Mouse (Mus musculus) forebrain, embryonic 14.5 days (tissue): ENCODE measurements at regions not wholly inside any gene's neighbourhood (a gene's known extent, or its start where the extent isn't known, plus 50 kb on each side); places are given as distances from the start of the nearest gene placed in this dataset.

Experiments used
- ATAC-seq: fragments of 200-750 bp; cut with Nextera tagmentation; 2 replicates; pipeline ENCODE4 v1.8.0; 2017; ENCODE audit warnings: mild to moderate bottlenecking, moderate library complexity
- DNase-seq: peaks from one replicate; pipeline ENCODE4 v3.0.0-alpha.2; 2015; ENCODE audit warnings: low spot score
- H3K27ac ChIP-seq: fragments of 300-500 bp; sonication (generic); 2 replicates; pipeline ENCODE4 v1.5.1; 2014; ENCODE audit warnings: low read depth, mild to moderate bottlenecking, control low read depth, low read length, moderate library complexity
- H3K27me3 ChIP-seq: fragments of 300-500 bp; sonication (generic); replicated peaks from 2 replicates; pipeline ENCODE4 v1.6.1; 2014; ENCODE audit warnings: low read length, control low read depth, mixed read lengths; ENCODE audit not compliant: control insufficient read depth, insufficient read depth
- H3K36me3 ChIP-seq: fragments of 300-500 bp; sonication (generic); 2 replicates; pipeline ENCODE4 v1.6.1; 2014; ENCODE audit warnings: low read length, control low read depth; ENCODE audit not compliant: control insufficient read depth, insufficient read depth
- H3K4me1 ChIP-seq: fragments of 300-500 bp; sonication (generic); 2 replicates; pipeline ENCODE4 v1.6.1; 2014; ENCODE audit warnings: antibody characterized with exemption, low read length, control low read depth; ENCODE audit not compliant: control insufficient read depth, insufficient read depth
- H3K4me2 ChIP-seq: fragments of 300-500 bp; sonication (generic); 2 replicates; pipeline ENCODE4 v1.6.1; 2014; ENCODE audit warnings: mild to moderate bottlenecking, control low read depth, low read length
- H3K4me3 ChIP-seq: fragments of 300-500 bp; sonication (generic); 2 replicates; pipeline ENCODE4 v1.5.1; 2014; ENCODE audit warnings: low read depth, low read length, control low read depth
- H3K9ac ChIP-seq: fragments of 300-500 bp; sonication (generic); 2 replicates; pipeline ENCODE4 v1.6.1; 2014; ENCODE audit warnings: mild to moderate bottlenecking, low read length, control low read depth, moderate library complexity
- H3K9me3 ChIP-seq: fragments of 300-500 bp; sonication (generic); replicated peaks from 2 replicates; pipeline ENCODE4 v1.6.1; 2016; ENCODE audit warnings: low read length, control low read depth, mixed read lengths; ENCODE audit not compliant: control insufficient read depth
- WGBS: fragments of 180-500 bp; shearing (Covaris S2); extraction: QIAGEN DNeasy Blood & Tissue Kit; methylation state at CpG from one replicate; pipeline ENCODE4 v1.1.7; 2014; 5-methylcytosine and 5-hydroxymethylcytosine counted together

GRCm38 (mm10) chr1:64423256-64423655, 109.2 kb upstream of the Creb1 start:
- no peak overlapping the region for H3K4me3 ChIP-seq
- H3K9ac ChIP-seq = no peak overlapping the region
- H3K4me2 ChIP-seq = no peak overlapping the region
- ATAC-seq (no peak), DNase-seq (no peak)
- no peaks in the 10 kb centered on the region for H3K4me1 ChIP-seq
- WGBS = 91% methylated on average over 1 of the region's 1 CpGs
- no peaks in the 10 kb centered on the region for H3K9me3 ChIP-seq
- H3K27ac ChIP-seq = no peak overlapping the region
- no peaks in the 10 kb centered on the region for H3K27me3 ChIP-seq
- H3K36me3 ChIP-seq = no peaks in the 10 kb centered on the region

GRCm38 (mm10) chr1:64418567-64418966, 113.9 kb upstream of the Creb1 start:
- Histone ChIP-seq H3K27me3 (no peaks in the 10 kb centered on the region), H3K4me2 (no peak overlapping the region), H3K36me3 (no peaks in the 10 kb centered on the region), H3K27ac (no peak overlapping the region), H3K4me1 (no peaks in the 10 kb centered on the region), H3K4me3 (no peak overlapping the region), H3K9ac (no peak overlapping the region), H3K9me3 (no peaks in the 10 kb centered on the region)
- ATAC-seq (no peak), DNase-seq (no peak)

GRCm38 (mm10) chr1:64415906-64416305, 116.5 kb upstream of the Creb1 start:
- no peak overlapping the region for H3K4me2 ChIP-seq
- no peaks in the 10 kb centered on the region for H3K36me3 ChIP-seq
- WGBS = 84% methylated on average over 7 of the region's 7 CpGs
- no peak for DNase-seq
- no peak overlapping the region for H3K4me3 ChIP-seq
- H3K27me3 ChIP-seq = no peaks in the 10 kb centered on the region
- H3K9ac ChIP-seq = no peak overlapping the region
- no peak overlapping the region for H3K27ac ChIP-seq
- H3K9me3 ChIP-seq = no peaks in the 10 kb centered on the region
- H3K4me1 ChIP-seq = peaks cover 4% of the 10 kb centered on the region; the same call in 1 of the 2 replicates
- ATAC-seq = no peak

DNA sequence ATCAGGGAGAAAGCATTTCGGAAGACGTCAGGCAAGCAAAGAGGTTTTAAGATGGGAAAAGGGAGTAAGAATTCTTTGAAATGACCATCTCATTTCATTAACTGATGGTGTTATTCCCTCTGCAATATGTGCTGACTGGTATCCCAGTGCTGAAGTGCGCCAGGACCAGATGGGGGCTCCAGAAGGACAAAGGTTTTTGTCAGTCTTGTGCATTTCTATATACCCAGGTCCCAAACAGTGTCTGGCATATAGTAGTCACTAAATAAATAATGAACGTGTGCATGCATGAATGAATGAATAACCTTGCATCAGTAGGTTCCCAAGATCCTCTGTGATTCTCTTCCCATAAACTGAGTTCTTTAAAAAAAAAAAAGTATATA, 119.3 kb upstream of the Creb1 start:
- no peak overlapping the region for H3K9ac ChIP-seq
- H3K27ac ChIP-seq = no peak overlapping the region
- ATAC-seq (no peak), DNase-seq (no peak)
- no peaks in the 10 kb centered on the region for H3K9me3 ChIP-seq
- H3K4me3 ChIP-seq = no peak overlapping the region
- H3K36me3 ChIP-seq = no peaks in the 10 kb centered on the region
- WGBS = 84% methylated on average over 4 of the region's 4 CpGs
- peaks cover 12% of the 10 kb centered on the region for H3K4me1 ChIP-seq
- H3K4me2 ChIP-seq = no peak overlapping the region
- no peaks in the 10 kb centered on the region for H3K27me3 ChIP-seq

- Histone ChIP-seq H3K36me3 (no peaks in the 10 kb centered on the region), H3K9me3 (no peaks in the 10 kb centered on the region), H3K9ac (no peak overlapping the region), H3K27ac (no peak overlapping the region), H3K27me3 (no peaks in the 10 kb centered on the region), H3K4me3 (no peak overlapping the region), H3K4me2 (no peak overlapping the region), H3K4me1 (peaks cover 12% of the 10 kb centered on the region)
- 77% methylated on average over 10 of the region's 10 CpGs for WGBS
- no peak for DNase-seq
- no peak for ATAC-seq
Observed at GRCm38 (mm10) chr1:64412481-64413180, 119.8 kb upstream of the Creb1 start.

GRCm38 (mm10) chr1:64411851-64412480, 120.5 kb upstream of the Creb1 start:
- WGBS = 71% methylated on average over 4 of the region's 4 CpGs
- Histone ChIP-seq H3K27me3 (no peaks in the 10 kb centered on the region), H3K4me3 (no peak overlapping the region), H3K9ac (no peak overlapping the region), H3K27ac (no peak overlapping the region), H3K9me3 (no peaks in the 10 kb centered on the region), H3K4me2 (no peak overlapping the region), H3K36me3 (no peaks in the 10 kb centered on the region), H3K4me1 (peaks cover 12% of the 10 kb centered on the region)
- ATAC-seq (no peak), DNase-seq (peak; percentile 25)

GRCm38 (mm10) chr1:64408807-64409582, 123.5 kb upstream of the Creb1 start:
- peak; percentile 92 for DNase-seq
- WGBS = 18% methylated on average over 4 of the region's 4 CpGs
- peak; percentile 94 for ATAC-seq
- H3K4me1 ChIP-seq = peaks cover 12% of the 10 kb centered on the region
- H3K27me3 ChIP-seq = no peaks in the 10 kb centered on the region
- H3K4me2 ChIP-seq = no peak overlapping the region
- peak overlapping the region; percentile 78; the same call in 1 of the 2 replicates for H3K27ac ChIP-seq
- H3K4me3 ChIP-seq = no peak overlapping the region
- no peak overlapping the region for H3K9ac ChIP-seq
- H3K9me3 ChIP-seq = no peaks in the 10 kb centered on the region
- H3K36me3 ChIP-seq = no peaks in the 10 kb centered on the region

DNA sequence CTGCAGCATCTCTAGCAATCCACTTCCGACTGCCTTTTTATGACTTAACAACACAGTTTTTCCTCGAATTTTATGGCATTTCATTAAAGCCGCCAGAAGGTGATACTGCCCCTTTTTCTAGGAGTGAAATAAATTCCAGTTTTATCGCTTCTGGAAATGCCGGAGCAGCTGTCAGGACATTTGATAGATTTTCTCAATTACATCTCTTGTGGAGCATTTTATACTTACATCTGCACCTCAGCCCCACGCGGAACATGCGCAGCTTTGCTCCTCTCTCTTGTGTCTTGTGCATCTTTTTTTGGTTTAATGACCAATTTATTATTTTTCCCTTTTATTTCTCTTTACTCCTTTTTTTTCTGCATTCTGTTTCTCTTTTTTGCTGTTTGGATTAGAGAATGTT, 140.9 kb upstream of the Creb1 start:
- Histone ChIP-seq H3K36me3 (no peaks in the 10 kb centered on the region), H3K27ac (no peak overlapping the region), H3K27me3 (no peaks in the 10 kb centered on the region), H3K9ac (no peak overlapping the region), H3K4me2 (no peak overlapping the region), H3K9me3 (no peaks in the 10 kb centered on the region), H3K4me3 (no peak overlapping the region), H3K4me1 (no peaks in the 10 kb centered on the region)
- WGBS = 85% methylated on average over 8 of the region's 8 CpGs
- no peak for DNase-seq
- ATAC-seq = no peak

GRCm38 (mm10) chr1:64381264-64381663, 151.2 kb upstream of the Creb1 start:
- H3K27me3 ChIP-seq = no peaks in the 10 kb centered on the region
- H3K4me2 ChIP-seq = no peak overlapping the region
- ATAC-seq (peak; percentile 44; the same call in 1 of the 2 replicates), DNase-seq (no peak)
- WGBS = 49% methylated on average over 6 of the region's 6 CpGs
- H3K4me3 ChIP-seq = no peak overlapping the region
- H3K27ac ChIP-seq = no peak overlapping the region
- H3K9ac ChIP-seq = no peak overlapping the region
- no peaks in the 10 kb centered on the region for H3K9me3 ChIP-seq
- H3K36me3 ChIP-seq = no peaks in the 10 kb centered on the region
- H3K4me1 ChIP-seq = 0 out of 2 replicates have a peak, but pooled peaks cover 5% of the 10 kb centered on the region
